ENCODE assay signal across 9 mouse cellular contexts in the genomic region with DNA sequence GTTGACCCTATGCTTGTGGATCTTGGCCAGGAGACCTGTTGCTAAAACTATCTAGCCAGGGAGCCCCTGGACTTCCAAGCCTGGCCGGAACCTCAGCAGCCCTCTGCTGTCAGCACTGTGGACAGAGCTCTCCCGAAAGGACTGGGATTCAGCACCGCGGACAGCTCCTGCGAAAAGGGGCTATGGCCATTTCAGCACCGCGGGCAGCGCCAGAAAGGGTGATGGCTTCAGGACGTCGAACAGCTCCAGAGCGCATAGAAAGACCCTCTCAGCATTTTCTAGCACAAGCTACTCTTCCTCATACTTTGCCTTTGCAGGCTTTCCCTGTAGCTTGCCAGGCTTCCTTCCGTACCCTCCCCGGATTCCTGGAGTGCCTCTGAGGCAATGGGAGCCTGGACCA. TPM values are rescaled to one million over a fixed set of nuclear protein-coding genes. Genes with fewer than 3 reads are reported as not detected.
DNase-seq lines count a peak whose midpoint lies in the region; ATAC-seq and TF ChIP-seq lines count a peak whose summit lies in the region.
"Had no signal": no experiment of that assay in that cellular context is flagged by ENCODE, and none has a peak within 500 bp of the region (broad histone marks: within the 10 kb centered on the region; RNA-seq: fewer than 3 reads in every experiment).

No protein-coding gene starts in this region.

- 6% methylated on average over 13 of the region's 13 CpGs for WGBS in liver, adult 2 months

- H3K36me3 ChIP-seq in liver, adult 2 months (ENCODE audit: control insufficient read depth, insufficient read depth, low read length): no peaks in the 10 kb centered on the region

- no peaks in the 10 kb centered on the region for H3K79me2 ChIP-seq in liver, adult 2 months (ENCODE audit: control insufficient read depth, insufficient read depth, low read length)

- H3K27ac ChIP-seq in liver, adult 2 months (replicated peaks; ENCODE audit: insufficient read depth, low read depth, low read length): no peak overlapping the region

- no peak overlapping the region for H3K4me3 ChIP-seq in liver, adult 2 months (ENCODE audit: insufficient read depth, low read depth, low read length)
- H3K4me3 ChIP-seq: megakaryocyte, embryonic 14.5 days had no signal

- TF ChIP-seq CTCF in liver, adult 2 months (IDR thresholded peaks at IDR 0.05; ENCODE audit: low read depth, low read length): peak; percentile 63

- peaks cover 6% of the 10 kb centered on the region; the same call in 1 of the 2 replicates for H3K27me3 ChIP-seq in liver, adult 2 months (ENCODE audit: control insufficient read depth, insufficient read depth, low read length)

- H3K4me1 ChIP-seq in liver, adult 2 months (ENCODE audit: control insufficient read depth, insufficient read depth, low read length): no peaks in the 10 kb centered on the region

- no peak; the same call in 1 of the 2 replicates for ATAC-seq in frontal cortex, adult (ENCODE audit: low TSS enrichment)

- no peak for TF ChIP-seq POLR2A in liver, adult 2 months (IDR thresholded peaks at IDR 0.05; ENCODE audit: extremely low read depth, insufficient read depth, low read length)

- DNase-seq in frontal cortex, postnatal 25 days (ENCODE audit: low spot score in 2 of 2): peak; percentile 57 to 64
- DNase-seq in c-Kit-positive CD71-negative TER-119-negative erythroid progenitor cells, embryonic 14.5 days (ENCODE audit: low read depth): peak; percentile 91
- peak; percentile 95 for DNase-seq in forelimb bud, embryonic 11.5 days (ENCODE audit: low read depth, low spot score)
- DNase-seq in hindlimb bud, embryonic 11.5 days (ENCODE audit: extremely low spot score, low read depth, low spot score): peak; percentile 72
- DNase-seq in liver, adult 2 months (ENCODE audit: extremely low read depth, low read depth, low spot score): peak; percentile 45
- DNase-seq in naive thymus-derived CD4-positive, alpha-beta T cell, adult 2 months (ENCODE audit: low read depth): peak; percentile 69
- peak; percentile 85 for DNase-seq in testis, postnatal 14 days (ENCODE audit: low spot score)

- H3K9ac ChIP-seq in liver, adult 2 months (ENCODE audit: low read depth, low read length): no peak overlapping the region

RNA-seq across cellular contexts. Expression of a gene that starts 1.1 kb away (rescaled TPM):
- not detected in 2 replicates for total RNA-seq in liver, adult 2 months (2014; rRNA removed)
- not detected in 2 replicates for polyA plus RNA-seq in liver, adult 2 months (2012; rRNA removed)

RNA-seq across cellular contexts. Expression of a gene that starts 27.1 kb away (rescaled TPM):
- 40.0 and 46.4 TPM in 2 replicates for total RNA-seq in liver, adult 2 months (2014; rRNA removed)
- 27.6 and 30.7 TPM in 2 replicates for polyA plus RNA-seq in liver, adult 2 months (2012; rRNA removed)

RNA-seq across cellular contexts. Expression of a gene that starts 34.6 kb away (rescaled TPM):
- total RNA-seq in liver, adult 2 months (2014; rRNA removed): 0.28 and 0.34 TPM in 2 replicates
- 1.7 and 2.3 TPM in 2 replicates for polyA plus RNA-seq in liver, adult 2 months (2012; rRNA removed)

RNA-seq across cellular contexts. Expression of a gene that starts 46.1 kb away (rescaled TPM):
- total RNA-seq in liver, adult 2 months (2014; rRNA removed): 1.0 and 3.4 TPM in 2 replicates
- 1.4 and 2.6 TPM in 2 replicates for polyA plus RNA-seq in liver, adult 2 months (2012; rRNA removed)

RNA-seq across cellular contexts. Expression of a gene that starts 49.6 kb away (rescaled TPM):
- 11.8 and 13.2 TPM in 2 replicates for total RNA-seq in liver, adult 2 months (2014; rRNA removed)
- polyA plus RNA-seq in liver, adult 2 months (2012; rRNA removed): 20.1 and 20.4 TPM in 2 replicates

Comparison
In these comparisons a context has a peak if more than half of its experiments do, and no peak if none do; other contexts are left out.
1. DNase-seq: peak in every context shown above with its lines; median percentile 95 in forelimb bud, embryonic 11.5 days; 91 in c-Kit-positive CD71-negative TER-119-negative erythroid progenitor cells, embryonic 14.5 days; 85 in testis, postnatal 14 days; 72 in hindlimb bud, embryonic 11.5 days; 69 in naive thymus-derived CD4-positive, alpha-beta T cell, adult 2 months; 60 in frontal cortex, postnatal 25 days; 45 in liver, adult 2 months.